Mouse (Mus musculus): Measurements from ENCODE around the gene Epha1. TPM values are rescaled to one million over a fixed set of nuclear protein-coding genes. Genes with fewer than 3 reads are reported as not detected.

Epha1 gene
- polyA plus RNA-seq, 1 experiment from 2014 or later, result 2.0 TPM

DNA sequence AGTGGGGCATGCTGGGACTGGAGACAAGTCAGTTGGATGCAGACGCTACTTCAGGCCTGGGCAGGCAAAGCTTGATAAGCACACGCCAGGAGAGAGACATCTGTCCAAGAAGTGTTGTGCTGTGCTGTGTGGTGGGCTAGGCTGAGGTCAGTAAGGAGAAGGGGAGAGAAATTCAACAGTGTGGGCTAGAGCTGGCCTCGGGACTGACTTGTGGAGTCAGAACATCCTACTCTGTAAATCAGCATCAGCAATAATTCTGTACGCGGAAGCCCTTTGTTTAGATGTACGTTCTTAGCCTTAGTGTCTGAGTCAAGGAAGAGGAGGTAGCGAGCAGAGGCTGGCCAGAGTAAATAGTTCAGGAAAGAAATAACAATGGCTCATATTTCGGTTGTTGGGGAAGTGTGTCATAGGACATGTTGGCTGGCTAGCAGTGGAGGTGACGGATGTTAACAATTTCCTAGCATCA is 8.9 kb upstream of the Epha1 start:
- Histone ChIP-seq H3K9me3 (no peaks in the 10 kb centered on the region), H3K27me3 (ENCODE audit: poor library complexity, severe bottlenecking) (peaks cover 20% of the 10 kb centered on the region; the same call in 1 of the 2 replicates)
- WGBS, result 75% methylated on average over 9 of the region's 9 CpGs

DNA sequence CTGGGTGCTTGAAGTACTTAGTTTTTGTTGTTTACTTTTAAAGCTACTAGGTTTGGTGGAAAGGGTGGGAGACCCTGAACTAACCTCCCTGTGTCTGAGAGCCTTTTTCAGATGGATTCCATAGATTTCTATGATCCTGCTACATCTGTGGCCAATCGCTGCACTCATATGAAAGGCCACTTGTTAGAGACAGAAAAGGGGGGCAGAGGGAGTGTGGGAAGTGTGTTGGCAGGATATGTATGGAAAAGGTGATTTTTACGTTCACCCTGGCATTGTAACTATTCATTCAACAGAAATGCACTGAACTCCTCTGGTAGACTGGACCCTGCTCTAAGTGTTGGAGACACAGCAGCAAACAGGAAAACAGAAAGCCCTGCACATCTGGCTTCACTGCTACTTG is 8.2 kb upstream of the Epha1 start:
- Histone ChIP-seq H3K4me3 (no peak overlapping the region), H3K4me1 (peaks cover 12% of the 10 kb centered on the region), H3K36me3 (replicated peaks) (no peaks in the 10 kb centered on the region), H3K9me3 (no peaks in the 10 kb centered on the region), H3K27ac (no peak overlapping the region), H3K27me3 (ENCODE audit: poor library complexity, severe bottlenecking) (peaks cover 25% of the 10 kb centered on the region; the same call in 1 of the 2 replicates)
- WGBS, result 37% methylated on average over 2 of the region's 2 CpGs
- DNase-seq (ENCODE audit: extremely low spot score, low spot score), result no peak

More for the DNA sequence above, 8.9 kb upstream of the Epha1 start:
- peaks cover 12% of the 10 kb centered on the region for H3K4me1 ChIP-seq
- no peak for DNase-seq (ENCODE audit: extremely low spot score, low spot score)
- H3K27ac ChIP-seq, result peak overlapping the region; percentile 58; the same call in 1 of the 2 replicates
- no peak overlapping the region for H3K4me3 ChIP-seq
- no peaks in the 10 kb centered on the region for H3K36me3 ChIP-seq (replicated peaks)

DNA sequence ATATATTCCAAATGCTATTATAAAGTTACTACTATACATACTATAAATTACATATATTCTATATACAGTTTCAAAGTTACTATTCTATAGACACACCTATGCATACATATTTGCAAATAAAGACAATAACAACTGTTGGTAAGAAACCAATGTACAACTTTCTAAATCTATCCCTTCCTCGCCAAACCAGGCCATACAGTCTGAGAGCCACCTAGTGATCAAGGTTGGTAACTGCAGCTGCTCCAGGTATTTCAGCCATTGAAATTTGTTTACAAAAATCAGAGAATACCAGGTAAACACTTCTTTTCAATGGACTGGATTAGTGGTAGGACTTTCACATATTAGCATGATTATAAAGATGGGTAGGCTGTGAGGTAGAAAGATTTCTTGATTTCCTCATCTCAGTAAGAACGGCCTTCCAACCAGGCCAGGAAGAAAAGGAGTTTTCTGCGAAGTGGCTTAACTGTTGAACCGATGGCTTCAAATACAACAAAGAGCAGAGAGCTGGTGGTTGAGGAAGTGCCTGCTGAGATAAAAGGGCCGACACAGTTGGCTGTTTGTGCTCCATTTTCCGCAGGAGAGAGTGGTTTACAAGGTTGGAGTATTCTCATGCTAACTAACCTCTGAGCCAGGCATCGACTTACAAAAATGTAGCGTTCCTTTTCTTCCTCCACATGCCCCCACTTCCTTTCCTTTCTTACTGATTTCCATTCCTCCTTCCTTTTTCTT is 7.5 kb upstream of the Epha1 start:
- no peaks in the 10 kb centered on the region for H3K9me3 ChIP-seq
- H3K27me3 ChIP-seq (ENCODE audit: poor library complexity, severe bottlenecking), result peaks cover 30% of the 10 kb centered on the region; the same call in 1 of the 2 replicates
- no peak overlapping the region for H3K27ac ChIP-seq
- H3K36me3 ChIP-seq (replicated peaks), result no peaks in the 10 kb centered on the region
- 0 out of 2 replicates have a peak overlapping the region, but pooled peaks have one; percentile 11 for H3K4me3 ChIP-seq
- no peak for DNase-seq (ENCODE audit: extremely low spot score, low spot score)
- peaks cover 12% of the 10 kb centered on the region for H3K4me1 ChIP-seq
- 2% methylated on average over 8 of the region's 8 CpGs for WGBS

DNA sequence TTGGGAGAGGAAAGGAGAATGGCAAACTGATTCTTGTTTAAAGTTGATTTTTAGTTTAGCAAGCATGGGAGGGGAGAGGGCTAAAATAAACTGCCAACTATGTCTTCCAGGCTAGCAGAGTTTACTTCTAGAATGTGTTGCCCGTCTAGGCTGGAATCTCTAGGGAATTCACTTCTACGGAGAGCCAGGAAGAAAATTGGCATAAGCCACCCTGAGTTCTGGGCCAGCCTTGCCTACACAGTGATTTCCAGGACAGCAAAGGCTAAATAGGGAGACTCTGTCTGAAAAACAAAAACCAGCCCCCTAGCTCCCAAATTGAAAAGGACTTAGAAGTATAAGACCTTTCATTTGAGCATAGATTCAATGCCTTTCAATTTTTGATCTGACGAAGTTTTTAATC is 6.5 kb upstream of the Epha1 start:
- H3K27ac ChIP-seq, result no peak overlapping the region
- no peak for DNase-seq (ENCODE audit: extremely low spot score, low spot score)
- peaks cover 41% of the 10 kb centered on the region for H3K27me3 ChIP-seq (ENCODE audit: poor library complexity, severe bottlenecking)
- H3K36me3 ChIP-seq (replicated peaks), result no peaks in the 10 kb centered on the region
- H3K4me1 ChIP-seq, result peaks cover 12% of the 10 kb centered on the region
- WGBS, result 60% methylated on average over 3 of the region's 3 CpGs
- H3K4me3 ChIP-seq, result no peak overlapping the region
- no peaks in the 10 kb centered on the region for H3K9me3 ChIP-seq

DNA sequence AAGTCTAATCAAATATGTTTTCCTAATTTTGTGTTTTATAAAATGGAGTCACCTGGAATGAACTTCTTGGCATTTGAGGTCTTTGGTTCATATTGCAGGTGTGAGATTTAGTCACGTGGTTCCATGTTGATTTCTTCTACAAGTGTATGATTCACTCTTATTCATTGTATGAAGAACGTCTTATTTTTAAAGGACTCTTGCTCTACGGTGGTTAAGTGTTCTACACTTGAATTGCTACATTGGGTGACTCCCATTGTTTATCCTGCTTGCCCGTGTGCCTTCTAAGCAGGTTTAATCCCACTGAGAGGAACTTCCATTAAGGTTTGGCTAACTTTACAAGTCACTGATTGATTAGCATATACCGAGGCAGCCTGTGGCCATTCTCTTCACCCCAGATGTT is 4.2 kb upstream of the Epha1 start:
- DNase-seq (ENCODE audit: extremely low spot score, low spot score), result no peak
- no peak overlapping the region for H3K4me3 ChIP-seq
- WGBS, result 70% methylated on average over 5 of the region's 5 CpGs

DNA sequence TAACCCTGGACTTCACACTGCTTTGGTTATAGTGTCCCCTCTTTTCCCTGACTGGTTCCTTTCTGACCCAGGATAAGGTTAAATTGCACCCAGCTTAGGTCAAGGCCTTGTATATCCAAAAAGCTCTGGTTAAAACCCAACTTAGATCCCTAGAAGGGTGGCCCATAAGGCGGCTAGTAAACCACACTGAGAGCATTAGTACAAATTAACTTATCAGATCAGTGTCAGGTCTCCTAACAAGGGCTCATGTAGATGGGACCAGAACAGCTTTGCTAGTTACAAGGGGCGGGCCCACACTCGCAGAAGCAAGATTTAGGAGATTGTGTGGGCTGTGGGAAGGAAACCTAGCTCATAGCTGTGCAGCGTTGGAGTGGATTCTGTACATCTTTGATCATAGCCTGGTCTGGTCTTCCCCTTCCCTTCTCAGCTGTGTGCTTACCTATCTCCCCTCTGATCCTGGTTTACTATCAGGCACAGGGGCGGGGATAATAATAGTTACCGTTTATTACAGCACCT is 3.5 kb upstream of the Epha1 start:
- 84% methylated on average over 6 of the region's 6 CpGs for WGBS
- Histone ChIP-seq H3K27me3 (ENCODE audit: poor library complexity, severe bottlenecking) (peaks cover 60% of the 10 kb centered on the region), H3K27ac (no peak overlapping the region), H3K9me3 (no peaks in the 10 kb centered on the region), H3K36me3 (replicated peaks) (no peaks in the 10 kb centered on the region), H3K4me1 (peaks cover 32% of the 10 kb centered on the region), H3K4me3 (no peak overlapping the region)
- DNase-seq (ENCODE audit: extremely low spot score, low spot score), result no peak

More for the DNA sequence above, 4.2 kb upstream of the Epha1 start:
- no peaks in the 10 kb centered on the region for H3K36me3 ChIP-seq (replicated peaks)
- no peaks in the 10 kb centered on the region for H3K9me3 ChIP-seq
- peaks cover 29% of the 10 kb centered on the region for H3K4me1 ChIP-seq
- H3K27ac ChIP-seq, result no peak overlapping the region
- H3K27me3 ChIP-seq (ENCODE audit: poor library complexity, severe bottlenecking), result peaks cover 59% of the 10 kb centered on the region

DNA sequence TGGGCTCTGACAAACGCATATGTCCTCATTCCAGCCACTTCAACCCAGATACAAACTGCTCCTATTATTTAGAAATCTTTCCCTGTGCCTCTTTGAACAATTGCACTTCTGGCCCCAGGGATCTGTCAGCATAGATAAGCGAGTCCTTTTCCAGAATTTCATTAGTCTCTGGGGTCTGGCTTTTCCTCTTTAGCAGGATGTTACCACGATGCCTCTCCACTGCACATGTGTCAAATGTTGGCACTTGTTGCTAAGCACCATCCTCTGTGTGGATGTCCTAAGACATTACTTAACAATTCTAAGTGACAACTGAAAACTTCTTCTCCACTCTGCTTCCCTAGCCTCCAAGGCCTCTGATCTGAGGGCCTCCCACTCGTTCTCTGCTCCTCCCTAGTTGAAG is 2.9 kb upstream of the Epha1 start:
- Histone ChIP-seq H3K27me3 (ENCODE audit: poor library complexity, severe bottlenecking) (peaks cover 61% of the 10 kb centered on the region), H3K4me1 (peaks cover 30% of the 10 kb centered on the region), H3K36me3 (replicated peaks) (no peaks in the 10 kb centered on the region), H3K4me3 (no peak overlapping the region), H3K9me3 (no peaks in the 10 kb centered on the region), H3K27ac (no peak overlapping the region)
- no peak for DNase-seq (ENCODE audit: extremely low spot score, low spot score)
- WGBS, result 65% methylated on average over 4 of the region's 4 CpGs

DNA sequence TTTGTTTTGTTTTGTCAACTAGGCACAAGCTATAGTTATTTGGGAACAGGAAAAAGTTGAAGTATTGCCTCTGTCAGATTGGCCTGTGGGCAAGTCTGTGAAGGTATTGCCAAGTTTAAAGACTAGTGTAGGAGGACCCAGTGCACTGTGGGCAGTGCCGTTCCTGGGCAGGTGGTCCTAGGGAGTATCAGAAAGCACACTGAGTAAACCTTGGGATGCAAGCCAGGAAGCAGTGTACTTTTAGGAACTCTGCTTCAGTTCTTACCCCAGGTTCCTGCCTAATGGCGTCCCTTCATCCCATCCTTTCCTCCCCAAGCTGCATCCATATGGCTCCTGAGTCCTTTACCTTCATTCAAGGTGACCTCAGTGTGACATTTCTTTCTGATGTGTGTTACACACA is 2.1 kb upstream of the Epha1 start:
- no peak overlapping the region for H3K4me3 ChIP-seq
- H3K27ac ChIP-seq, result no peak overlapping the region
- H3K36me3 ChIP-seq (replicated peaks), result no peaks in the 10 kb centered on the region
- 88% methylated on average over 2 of the region's 2 CpGs for WGBS
- H3K27me3 ChIP-seq (ENCODE audit: poor library complexity, severe bottlenecking), result peaks cover 68% of the 10 kb centered on the region
- no peak for DNase-seq (ENCODE audit: extremely low spot score, low spot score)
- peaks cover 34% of the 10 kb centered on the region for H3K4me1 ChIP-seq
- H3K9me3 ChIP-seq, result no peaks in the 10 kb centered on the region

DNA sequence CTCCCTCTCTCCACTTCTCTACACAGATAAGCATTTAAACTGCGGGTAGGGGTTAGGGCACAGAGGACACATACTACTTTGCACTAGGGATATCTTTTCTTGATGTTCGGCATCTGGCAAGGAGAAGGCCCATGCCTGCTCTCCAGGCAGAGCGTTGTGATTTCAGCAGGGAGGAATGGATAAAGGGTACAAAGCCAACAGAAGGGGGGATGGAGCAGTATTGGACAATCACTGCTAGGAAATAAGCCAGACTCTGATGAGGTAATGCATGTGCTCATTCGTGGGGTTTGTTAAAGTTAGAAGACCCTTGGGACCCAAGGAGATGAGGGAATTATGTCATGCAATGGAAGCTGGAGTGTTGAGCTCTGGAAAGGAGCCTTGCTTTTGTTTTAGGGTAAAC is 1.6 kb upstream of the Epha1 start:
- H3K27ac ChIP-seq, result no peak overlapping the region
- WGBS, result 83% methylated on average over 4 of the region's 4 CpGs

DNA sequence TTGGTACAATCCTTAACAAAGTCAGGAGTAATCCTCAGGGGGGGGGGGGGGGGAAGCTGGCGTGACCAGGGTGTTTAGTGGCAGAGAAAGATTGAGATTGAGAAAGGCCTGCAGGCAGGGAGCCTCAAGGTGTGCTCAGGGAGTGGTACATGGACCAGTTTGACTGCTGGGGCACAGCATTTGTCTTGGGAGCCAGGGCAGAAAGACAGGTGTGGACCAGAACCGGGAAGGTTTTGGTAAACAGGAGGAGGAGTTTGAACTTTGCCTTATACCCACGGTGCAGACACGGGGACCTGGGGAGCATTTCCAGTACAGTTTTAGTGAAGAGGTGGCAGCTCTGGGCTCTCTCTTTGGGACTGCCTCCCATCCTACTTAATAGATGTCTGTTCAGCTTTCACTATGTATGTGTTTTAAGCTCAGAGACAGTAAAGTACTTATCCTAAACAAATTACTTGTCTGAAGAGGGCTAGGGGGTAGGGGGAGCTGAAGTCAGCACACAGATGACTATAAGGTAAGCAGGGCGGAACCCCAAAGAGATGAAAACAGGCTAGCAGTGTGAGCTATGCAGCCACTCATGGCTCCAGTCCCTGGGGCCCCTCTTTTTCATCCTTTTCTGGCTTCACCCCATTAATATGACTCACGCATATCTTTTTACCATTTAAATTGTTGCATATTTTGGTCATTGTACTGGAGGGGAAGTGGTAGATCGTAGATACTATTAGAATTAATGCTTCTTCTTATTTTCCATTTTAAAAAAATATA is 782 bp upstream of the Epha1 start:
- H3K27me3 ChIP-seq (ENCODE audit: poor library complexity, severe bottlenecking), result peaks cover 58% of the 10 kb centered on the region
- no peak for DNase-seq (ENCODE audit: extremely low spot score, low spot score)

More for the DNA sequence above, 1.6 kb upstream of the Epha1 start:
- Histone ChIP-seq H3K4me1 (peaks cover 38% of the 10 kb centered on the region), H3K9me3 (no peaks in the 10 kb centered on the region), H3K4me3 (no peak overlapping the region), H3K27me3 (ENCODE audit: poor library complexity, severe bottlenecking) (peaks cover 65% of the 10 kb centered on the region), H3K36me3 (replicated peaks) (no peaks in the 10 kb centered on the region)
- no peak for DNase-seq (ENCODE audit: extremely low spot score, low spot score)

DNA sequence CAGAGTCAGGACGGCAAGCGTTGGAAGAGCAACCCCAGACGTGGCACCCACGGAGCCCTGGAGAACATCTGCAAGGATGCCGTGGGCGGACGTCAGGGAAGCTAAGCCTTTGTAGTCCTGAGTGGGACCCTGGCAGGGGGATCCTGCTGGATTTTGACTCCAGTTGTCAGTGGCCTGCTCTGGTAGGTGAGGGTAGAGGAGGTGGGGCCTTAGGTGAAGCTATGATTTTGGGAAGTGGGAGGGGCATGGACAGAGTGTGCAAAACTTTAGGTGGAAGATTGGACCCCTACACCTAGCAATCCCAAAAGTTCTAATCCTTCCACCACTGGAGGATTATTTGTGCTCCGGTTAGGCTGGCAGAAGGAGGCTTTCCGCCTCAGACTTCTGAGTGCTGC is 650 bp downstream of the Epha1 start:
- WGBS, result 7% methylated on average over 9 of the region's 9 CpGs
- no peak for DNase-seq (ENCODE audit: extremely low spot score, low spot score)
- peaks cover 46% of the 10 kb centered on the region for H3K4me1 ChIP-seq
- H3K9me3 ChIP-seq, result no peaks in the 10 kb centered on the region
- peaks cover 66% of the 10 kb centered on the region for H3K27me3 ChIP-seq (ENCODE audit: poor library complexity, severe bottlenecking)
- no peaks in the 10 kb centered on the region for H3K36me3 ChIP-seq (replicated peaks)
- no peak overlapping the region for H3K27ac ChIP-seq
- H3K4me3 ChIP-seq, result peak overlapping the region; percentile 67

More for the DNA sequence above, 782 bp upstream of the Epha1 start:
- no peak overlapping the region for H3K27ac ChIP-seq
- no peaks in the 10 kb centered on the region for H3K36me3 ChIP-seq (replicated peaks)
- H3K4me1 ChIP-seq, result peaks cover 46% of the 10 kb centered on the region
- no peaks in the 10 kb centered on the region for H3K9me3 ChIP-seq
- WGBS, result 42% methylated on average over 7 of the region's 7 CpGs
- H3K4me3 ChIP-seq, result peak overlapping the region; percentile 67

DNA sequence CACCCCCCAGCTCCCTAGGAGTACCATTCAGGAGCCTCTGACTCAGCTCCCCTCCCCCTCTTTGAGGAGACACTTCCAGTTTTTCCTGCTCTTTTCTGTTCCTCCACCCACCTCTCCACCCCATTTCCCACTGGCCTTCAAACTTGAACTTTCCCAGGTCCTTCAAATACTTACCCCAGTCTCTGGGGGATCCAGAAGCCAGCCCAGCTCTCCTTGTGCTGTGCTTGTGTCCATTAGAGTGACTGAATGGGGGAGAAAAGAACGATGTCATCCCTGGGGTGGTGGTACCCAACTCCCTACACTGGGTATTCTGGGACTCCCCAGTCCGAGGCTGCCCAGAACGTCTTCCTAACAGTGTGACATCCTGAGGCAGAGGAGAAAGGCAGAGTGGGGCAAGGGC is 1.1 kb downstream of the Epha1 start:
- Histone ChIP-seq H3K4me3 (peak overlapping the region; percentile 67; the same call in 1 of the 2 replicates), H3K27ac (no peak overlapping the region), H3K27me3 (ENCODE audit: poor library complexity, severe bottlenecking) (peaks cover 71% of the 10 kb centered on the region), H3K36me3 (replicated peaks) (no peaks in the 10 kb centered on the region), H3K9me3 (no peaks in the 10 kb centered on the region), H3K4me1 (peaks cover 46% of the 10 kb centered on the region)
- no peak for DNase-seq (ENCODE audit: extremely low spot score, low spot score)
- WGBS, result 6% methylated on average over 3 of the region's 3 CpGs
